Mouse (Mus musculus) adrenal gland, postnatal 25 days (tissue): ENCODE results near the gene She. TPM values are rescaled to one million over a fixed set of nuclear protein-coding genes. Genes with fewer than 3 reads are reported as not detected.
"Not testable (repeated sequence)": the region's sequence is repeated elsewhere in the genome, so short reads cannot be mapped to it uniquely, and the experiment has no call there.

ENCODE experiments used
- DNase-seq: peaks from one replicate; pipeline ENCODE4 v3.0.0; 2021; ENCODE audit warnings: mixed read lengths
- total RNA-seq: library from RNA; stranded (reverse); gene quantifications from 2 replicates; pipeline ENCODE4 v1.2.3, GENCODE M21; 2021

She gene
- total RNA-seq, 1 experiment from 2014 or later, result 10.1 TPM

DNA sequence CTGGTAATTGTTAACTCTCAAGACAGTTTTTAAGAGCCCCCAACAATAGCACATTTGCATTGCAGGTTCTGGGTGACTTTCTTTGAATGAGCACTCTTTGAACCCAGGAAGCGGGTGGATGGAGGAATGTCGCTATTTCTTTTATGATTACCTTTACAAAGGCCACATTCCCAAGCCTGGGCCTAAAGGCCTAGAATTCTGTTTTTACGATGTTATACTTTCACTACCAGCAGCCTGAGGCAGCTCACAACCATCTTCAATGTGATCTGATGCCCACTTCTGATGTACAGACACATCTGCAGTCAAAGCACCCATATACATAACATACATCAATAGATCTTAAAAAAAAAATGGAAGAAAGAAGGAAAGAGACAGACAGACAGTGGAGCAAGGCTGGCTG lies 32.1 kb downstream of the She start:
- DNase-seq, result not testable (repeated sequence)

GRCm38 (mm10) chr3:89863716-89864509 lies 32.7 kb downstream of the She start:
- no peak for DNase-seq

- no peak for DNase-seq
These were observed 33.9 kb downstream of the She start for GRCm38 (mm10) chr3:89865020-89865419.

DNA sequence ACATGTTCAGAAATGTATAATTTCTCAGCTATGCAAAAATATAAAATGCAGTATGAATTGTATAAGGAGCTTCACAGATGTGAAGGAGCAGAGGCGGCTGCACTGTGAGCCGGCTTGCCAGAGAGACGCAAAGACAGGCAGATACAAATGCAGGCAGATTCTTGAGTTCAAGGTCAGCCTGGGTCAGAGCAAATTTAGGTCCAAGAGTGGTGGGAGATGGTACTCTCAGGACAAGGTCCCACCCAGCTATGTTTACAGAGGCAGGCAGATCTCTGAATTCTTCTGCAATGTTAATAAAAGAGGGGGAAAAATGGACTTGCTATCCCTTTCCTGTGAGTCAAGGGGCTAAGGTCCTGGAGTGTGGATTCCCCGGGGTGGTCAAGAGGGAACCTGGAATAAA lies 34.6 kb downstream of the She start:
- DNase-seq, result no peak

DNA sequence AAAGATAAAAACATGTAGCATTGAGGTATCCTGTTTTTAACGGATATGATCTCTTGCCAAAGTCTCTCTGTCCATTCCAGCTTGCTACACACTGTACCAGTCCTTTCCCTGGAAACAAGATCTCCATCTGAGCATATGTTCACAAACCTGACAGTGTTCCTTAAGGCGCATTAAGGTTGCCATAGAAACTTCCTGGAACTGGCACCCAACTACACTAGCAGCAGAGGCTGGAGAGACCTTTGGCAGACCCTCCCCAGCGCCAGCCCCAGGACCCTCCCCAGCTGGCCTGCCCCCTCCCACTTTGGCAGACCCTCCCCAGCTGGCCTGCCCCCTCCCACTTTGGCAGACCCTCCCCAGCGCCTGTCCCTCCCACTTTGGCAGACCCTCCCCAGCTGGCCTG lies 36.5 kb downstream of the She start:
- DNase-seq, result no peak

DNA sequence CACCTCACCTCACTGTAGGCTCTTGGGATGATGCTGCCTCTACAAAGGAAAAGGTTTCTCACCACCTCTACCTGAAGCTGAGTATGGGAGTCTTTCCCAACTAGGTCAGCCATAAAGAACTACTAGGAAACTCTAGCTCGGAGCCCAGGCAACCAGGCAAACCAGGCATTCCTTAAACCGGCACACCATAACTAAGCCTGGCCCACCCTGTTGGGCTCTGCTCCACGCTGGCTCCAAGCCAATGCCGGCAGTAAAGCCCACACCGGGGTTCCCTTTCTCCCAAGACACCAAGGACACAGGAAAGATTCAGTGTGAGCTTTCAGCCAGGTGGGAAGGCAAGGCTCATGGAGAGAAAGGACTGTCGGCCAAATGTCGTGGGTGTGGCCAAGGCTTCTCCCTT lies 37.2 kb downstream of the She start:
- DNase-seq, result no peak

DNA sequence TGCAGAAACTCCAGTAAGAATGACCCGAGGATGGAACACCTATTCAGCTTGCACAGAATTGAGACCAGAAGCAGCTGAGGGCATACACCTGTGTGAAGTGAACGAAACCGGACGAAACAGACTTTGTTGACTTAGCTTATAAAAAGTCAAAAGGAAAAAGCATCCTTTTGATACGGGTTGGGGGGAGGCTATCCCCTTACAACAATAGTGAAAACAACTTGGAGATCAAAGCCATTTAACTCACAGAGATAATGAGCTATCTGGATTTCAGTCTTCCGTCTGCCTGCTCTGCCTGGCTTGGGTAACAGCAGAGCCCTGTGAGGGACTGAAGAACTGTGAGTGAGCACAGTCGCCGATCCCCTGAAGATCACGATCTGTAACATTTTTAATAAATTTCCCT lies 37.8 kb downstream of the She start:
- DNase-seq, result no peak

- DNase-seq, result no peak
These were observed 38.4 kb downstream of the She start for GRCm38 (mm10) chr3:89869556-89869955.

- no peak for DNase-seq
These were observed 39.5 kb downstream of the She start for GRCm38 (mm10) chr3:89870472-89871271.

DNA sequence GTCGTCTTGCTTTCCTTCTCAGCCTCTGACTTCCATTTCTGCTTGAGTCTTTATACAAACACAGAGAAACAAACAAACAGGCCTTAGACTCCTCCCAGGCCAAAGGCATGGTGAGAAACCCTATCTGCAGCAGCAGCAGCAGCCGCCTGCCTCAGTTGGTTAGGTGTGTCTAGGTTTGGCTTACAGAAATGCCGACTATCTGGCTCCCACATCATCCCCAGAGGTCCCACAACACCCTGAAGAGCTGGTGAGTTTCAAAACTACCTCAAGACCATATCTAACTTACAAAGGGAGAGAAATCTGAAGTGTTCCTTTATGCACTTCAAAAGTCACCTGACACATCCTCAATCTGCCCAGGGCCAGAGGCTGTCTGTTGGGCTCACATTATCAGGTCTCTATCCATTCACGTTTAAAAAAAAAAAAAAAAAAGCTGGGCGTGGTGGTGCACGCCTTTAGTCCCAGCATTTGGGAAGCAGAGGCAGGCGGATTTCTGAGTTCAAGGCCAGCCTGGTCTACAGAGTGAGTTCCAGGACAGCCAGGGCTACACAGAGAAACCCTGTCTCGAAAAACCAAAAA lies 40.3 kb downstream of the She start:
- DNase-seq, result no peak

DNA sequence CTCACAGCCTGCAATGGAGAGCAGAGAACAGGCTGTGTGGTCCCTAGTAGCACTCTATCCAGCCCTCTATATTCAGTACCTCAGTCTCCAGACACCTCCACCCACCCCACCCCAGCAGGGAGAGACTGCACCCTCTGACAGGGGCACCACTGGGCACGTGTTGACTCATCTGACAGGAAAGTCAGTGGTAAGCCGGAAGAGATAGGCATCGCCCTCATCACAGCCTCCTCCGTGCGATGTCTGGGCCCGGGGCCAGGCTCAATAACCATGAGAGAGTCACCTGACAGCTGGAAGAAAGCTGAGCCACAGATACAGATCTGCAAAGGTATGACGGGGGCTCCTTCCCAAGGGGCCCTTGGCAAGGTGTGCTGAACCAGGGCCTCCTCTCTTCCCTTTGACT lies 41.0 kb downstream of the She start:
- DNase-seq, result no peak

- no peak for DNase-seq
These were observed 41.5 kb downstream of the She start for GRCm38 (mm10) chr3:89872684-89873083.

DNA sequence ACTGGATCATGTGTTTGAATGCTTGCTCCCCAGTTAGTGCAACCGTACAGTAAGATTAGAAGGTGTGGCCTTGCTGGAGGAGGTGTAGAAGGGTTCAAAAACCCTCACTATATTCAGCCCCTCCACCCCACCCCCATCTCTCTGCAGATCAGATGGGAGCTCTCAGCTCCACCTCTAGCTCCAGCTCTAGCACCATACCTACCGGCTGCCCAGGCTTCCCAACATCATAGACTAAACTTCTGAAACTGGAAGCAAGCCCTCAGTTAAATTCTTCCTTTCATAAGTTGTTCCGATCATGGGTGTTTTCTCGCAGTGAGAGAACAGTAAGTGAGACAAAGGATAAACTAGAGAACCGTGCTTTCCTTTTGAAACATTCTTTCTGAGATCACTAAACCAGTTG lies 42.9 kb downstream of the She start:
- no peak for DNase-seq

DNA sequence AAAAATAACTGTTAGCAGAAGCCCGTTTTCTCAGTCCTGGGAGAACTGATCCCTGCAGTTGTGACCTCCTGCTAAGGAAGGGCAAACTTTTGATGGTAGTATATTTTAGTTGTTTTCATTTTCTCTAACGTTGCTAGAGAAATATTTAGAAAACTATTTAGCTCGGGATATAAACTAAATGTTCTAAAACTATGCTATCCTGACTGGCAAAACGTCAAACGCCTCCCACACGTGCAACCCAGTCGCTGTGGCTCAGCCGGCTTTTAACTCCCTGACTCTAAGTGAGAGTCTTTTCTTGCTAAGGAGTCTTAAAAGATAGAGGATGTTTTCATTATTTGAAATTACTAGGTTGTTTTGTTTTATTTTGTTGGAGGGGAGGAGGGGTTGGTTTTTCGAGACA lies 43.9 kb downstream of the She start:
- DNase-seq, result no peak

DNA sequence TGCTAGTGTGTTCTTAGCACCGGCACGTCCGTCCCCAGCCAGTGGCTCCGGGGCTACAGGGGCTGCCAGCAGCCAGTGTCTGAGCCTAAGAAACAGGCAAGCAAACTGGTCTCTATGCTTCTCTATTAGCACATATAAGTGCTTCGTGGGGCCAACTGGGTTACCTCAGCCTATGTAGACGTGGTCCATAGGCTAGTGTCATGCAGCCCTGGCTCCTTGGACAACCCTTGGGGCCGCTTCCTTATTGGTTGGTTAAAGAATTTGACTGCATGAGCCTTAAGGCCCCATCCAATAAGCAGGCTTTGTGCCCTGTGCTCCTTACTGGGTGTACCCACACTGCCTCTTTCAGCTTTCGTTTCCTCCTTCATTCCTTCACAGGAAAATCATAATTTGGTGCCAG lies 44.6 kb downstream of the She start:
- no peak for DNase-seq

DNA sequence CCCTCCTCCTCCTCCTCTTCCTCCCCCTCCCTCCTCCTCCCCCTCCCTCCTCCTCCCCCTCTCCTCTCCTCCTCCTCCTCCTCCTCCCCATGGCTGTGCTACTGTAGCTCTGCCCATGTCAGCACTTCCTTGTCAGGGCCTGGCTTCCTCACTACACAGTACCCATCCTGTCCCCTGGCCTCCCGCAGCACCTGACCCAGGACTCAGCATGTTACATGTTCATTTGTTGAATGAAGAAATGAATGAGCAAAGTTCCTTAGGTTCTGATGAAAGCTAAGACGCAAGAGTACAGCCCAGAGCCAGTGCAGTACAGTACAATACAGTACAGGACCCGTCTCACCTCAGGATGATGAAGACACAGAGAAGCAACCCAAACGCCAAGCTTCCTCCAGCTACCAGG lies 45.3 kb downstream of the She start:
- no peak for DNase-seq

- no peak for DNase-seq
These were observed 46.0 kb downstream of the She start for GRCm38 (mm10) chr3:89877129-89877528.

- DNase-seq, result no peak
These were observed 47.3 kb downstream of the She start for GRCm38 (mm10) chr3:89878456-89878855.

DNA sequence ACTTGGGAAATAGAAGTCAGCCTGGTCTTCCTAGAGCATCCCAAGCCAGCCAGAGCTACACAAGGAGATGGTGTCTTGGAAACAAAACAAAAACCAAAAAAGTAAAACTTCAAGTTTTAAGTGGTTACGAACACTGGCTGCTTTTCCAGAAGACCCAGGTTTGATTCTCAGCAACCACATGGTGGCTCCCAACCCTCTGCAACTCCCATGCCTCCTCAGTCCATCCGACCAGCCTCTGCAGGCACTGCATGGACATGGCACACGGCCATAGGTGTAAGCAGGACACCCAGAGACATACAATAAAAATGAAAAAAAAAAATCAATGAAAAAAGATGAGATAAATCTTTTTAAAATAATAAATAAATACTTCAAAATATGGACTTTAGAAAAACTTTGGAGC lies 48.2 kb downstream of the She start:
- no peak for DNase-seq

- DNase-seq, result no peak
These were observed 49.1 kb downstream of the She start for GRCm38 (mm10) chr3:89880036-89880851.

DNA sequence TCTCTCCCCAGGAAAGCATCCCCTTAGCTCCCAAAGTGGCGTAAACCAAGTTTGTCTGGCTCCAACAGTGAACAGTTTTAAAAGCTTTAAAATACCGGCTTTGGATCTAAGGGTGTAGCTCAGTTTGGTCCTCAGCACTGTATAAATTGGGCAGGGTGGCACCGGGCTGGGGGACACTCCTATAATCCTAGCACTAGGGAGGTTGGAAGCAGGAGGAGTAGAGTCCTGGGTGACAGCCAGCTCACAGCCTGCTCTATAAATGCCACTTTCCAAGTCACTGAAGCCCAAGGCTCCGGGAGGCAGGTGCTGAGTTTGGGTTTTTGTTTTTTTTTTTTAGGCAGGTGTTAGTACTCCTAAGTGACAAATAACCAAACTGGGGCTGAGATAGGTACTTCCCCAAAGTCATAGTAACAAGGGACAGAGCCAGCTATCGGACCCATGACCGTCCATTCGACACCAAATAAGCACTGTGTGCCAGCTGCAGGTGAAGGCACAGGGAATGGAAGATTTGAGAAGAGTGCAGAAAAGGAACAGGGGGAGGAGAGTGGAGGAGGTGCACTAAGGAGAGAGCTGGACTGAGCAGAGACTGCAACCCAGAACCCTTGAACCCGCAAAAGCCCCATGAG lies 51.5 kb downstream of the She start:
- DNase-seq, result no peak

- no peak for DNase-seq
These were observed 52.4 kb downstream of the She start for GRCm38 (mm10) chr3:89883582-89884041.
